Mouse (Mus musculus) heart, embryonic 13.5 days (tissue): Measurements from ENCODE around the gene St6galnac6. TPM values are rescaled to one million over a fixed set of nuclear protein-coding genes. Genes with fewer than 3 reads are reported as not detected.

Experiments
- ATAC-seq: fragments of 200-750 bp; cut with Nextera tagmentation; 2 replicates; pipeline ENCODE4 v1.8.0; 2017; ENCODE audit warnings: moderate TSS enrichment; ENCODE audit not compliant: insufficient number of reproducible peaks, low FRiP score, low TSS enrichment; ENCODE audit errors: extremely low read depth
- H3K27ac ChIP-seq: fragments of 300-500 bp; sonication (generic); replicated peaks from 2 replicates; pipeline ENCODE4 v1.5.1; 2015; ENCODE audit warnings: moderate library complexity, mild to moderate bottlenecking, inconsistent platforms
- H3K27me3 ChIP-seq: fragments of 300-500 bp; sonication (generic); replicated peaks from 2 replicates; pipeline ENCODE4 v1.6.1; 2015; ENCODE audit warnings: mild to moderate bottlenecking, inconsistent platforms
- H3K36me3 ChIP-seq: fragments of 300-500 bp; sonication (generic); 2 replicates; pipeline ENCODE4 v1.6.1; 2015; ENCODE audit warnings: mild to moderate bottlenecking, inconsistent platforms
- H3K4me1 ChIP-seq: fragments of 300-500 bp; sonication (generic); 2 replicates; pipeline ENCODE4 v1.6.1; 2015; ENCODE audit warnings: inconsistent platforms
- H3K4me2 ChIP-seq: fragments of 300-500 bp; sonication (generic); 2 replicates; pipeline ENCODE4 v1.6.1; 2015; ENCODE audit warnings: inconsistent platforms, mild to moderate bottlenecking, moderate library complexity
- H3K4me3 ChIP-seq: fragments of 300-500 bp; sonication (generic); 2 replicates; pipeline ENCODE4 v1.5.1; 2015; ENCODE audit warnings: moderate library complexity, mild to moderate bottlenecking, inconsistent platforms
- H3K9ac ChIP-seq: fragments of 300-500 bp; sonication (generic); 2 replicates; pipeline ENCODE4 v1.6.1; 2015; ENCODE audit warnings: inconsistent platforms, mild to moderate bottlenecking, moderate library complexity
- H3K9me3 ChIP-seq: fragments of 300-500 bp; sonication (generic); 2 replicates; pipeline ENCODE4 v1.6.1; 2016; ENCODE audit warnings: inconsistent platforms
- WGBS: fragments of 180-500 bp; shearing (Covaris S2); methylation state at CpG from one replicate; pipeline ENCODE4 v1.1.7; 2015; ENCODE audit warnings: mixed read lengths; 5-methylcytosine and 5-hydroxymethylcytosine counted together
- polyA plus RNA-seq: library from polyadenylated mRNA; unstranded; fragments of >200 nt; fragmentation: Nextera tagmentation; extraction: Ambion mirVana; gene quantifications from 2 replicates; pipeline ENCODE4 v1.2.1, GENCODE M21; 2015

The St6galnac6 gene
- polyA plus RNA-seq, 1 experiment from 2014 or later, result 24.8 TPM

DNA sequence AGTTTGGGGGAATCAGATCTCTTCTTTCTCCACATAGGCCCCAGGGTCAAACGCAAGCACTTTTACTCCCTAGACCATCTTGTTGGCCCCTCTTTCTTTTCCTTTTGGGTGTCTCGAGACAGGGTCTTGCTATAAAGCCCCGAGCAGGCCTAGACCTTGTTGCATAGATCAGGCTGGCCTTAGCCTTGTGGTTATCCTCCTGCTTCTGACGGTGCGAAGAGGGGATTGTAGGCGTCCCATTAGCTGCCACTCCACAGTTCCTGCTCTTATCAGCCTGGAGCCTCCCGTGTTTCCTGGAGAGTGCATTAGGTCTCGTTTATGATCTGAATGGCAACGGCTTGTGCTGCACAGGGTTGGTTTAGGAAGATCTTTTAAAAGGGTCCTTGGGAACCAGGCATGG, 44.6 kb downstream of the St6galnac6 start:
- Histone ChIP-seq H3K27ac (peak overlapping the region; percentile 80), H3K27me3 (no peaks in the 10 kb centered on the region), H3K9me3 (no peaks in the 10 kb centered on the region), H3K4me1 (peaks cover 60% of the 10 kb centered on the region), H3K4me2 (no peak overlapping the region), H3K36me3 (no peaks in the 10 kb centered on the region; the same call in 1 of the 2 replicates), H3K9ac (no peak overlapping the region), H3K4me3 (no peak overlapping the region)
- ATAC-seq, result no peak
- 36% methylated on average over 9 of the region's 9 CpGs for WGBS

- Histone ChIP-seq H3K27me3 (no peaks in the 10 kb centered on the region), H3K9me3 (no peaks in the 10 kb centered on the region), H3K27ac (peak overlapping the region; percentile 94), H3K9ac (peak overlapping the region; percentile 30; the same call in 1 of the 2 replicates), H3K36me3 (no peaks in the 10 kb centered on the region; the same call in 1 of the 2 replicates), H3K4me2 (no peak overlapping the region), H3K4me3 (no peak overlapping the region), H3K4me1 (peaks cover 56% of the 10 kb centered on the region)
- no peak for ATAC-seq
- WGBS, result 64% methylated on average over 8 of the region's 8 CpGs
Observed at GRCm38 (mm10) chr2:32644799-32645475, 45.4 kb downstream of the St6galnac6 start.

DNA sequence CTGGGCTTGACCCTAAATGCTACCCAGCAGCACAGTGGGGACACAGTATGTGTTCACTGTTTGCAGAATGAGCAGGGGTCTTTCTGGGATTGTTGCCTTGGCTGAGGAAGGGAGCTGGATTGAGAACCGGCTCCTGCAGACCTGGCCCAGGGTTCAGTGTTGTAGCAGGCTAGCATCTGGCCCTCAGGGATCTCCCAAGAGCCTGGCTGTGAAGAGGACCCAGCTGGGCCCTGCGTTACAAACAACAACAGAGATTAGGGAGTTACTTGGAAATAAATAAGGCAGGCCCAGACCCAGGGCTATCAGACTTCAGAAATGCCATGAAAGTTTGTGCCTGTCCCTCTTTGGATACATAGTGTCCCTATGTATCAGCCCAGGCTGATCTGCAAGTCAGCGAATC, 46.1 kb downstream of the St6galnac6 start:
- 61% methylated on average over 3 of the region's 3 CpGs for WGBS
- H3K27me3 ChIP-seq, result no peaks in the 10 kb centered on the region
- no peak for ATAC-seq
- 0 out of 2 replicates have a peak overlapping the region, but pooled peaks have one; percentile 87 for H3K9ac ChIP-seq
- H3K4me2 ChIP-seq, result peak overlapping the region; percentile 66; the same call in 1 of the 2 replicates
- no peaks in the 10 kb centered on the region for H3K9me3 ChIP-seq
- no peak overlapping the region for H3K4me3 ChIP-seq
- no peaks in the 10 kb centered on the region; the same call in none of the 2 replicates for H3K36me3 ChIP-seq
- H3K4me1 ChIP-seq, result peaks cover 53% of the 10 kb centered on the region
- H3K27ac ChIP-seq, result peak overlapping the region; percentile 94

GRCm38 (mm10) chr2:32646379-32647056, 47.0 kb downstream of the St6galnac6 start, which contains the start of gene Eng:
Gene Eng (plus strand): TSS chr2:32646595.
- H3K4me1 ChIP-seq, result peaks cover 57% of the 10 kb centered on the region
- 39% methylated on average over 31 of the region's 31 CpGs for WGBS

GRCm38 (mm10) chr2:32647366-32647765, 47.9 kb downstream of the St6galnac6 start:
- Histone ChIP-seq H3K27ac (peak overlapping the region; percentile 94), H3K4me3 (peak overlapping the region; percentile 63), H3K36me3 (peaks cover 8% of the 10 kb centered on the region), H3K27me3 (no peaks in the 10 kb centered on the region), H3K4me1 (peaks cover 51% of the 10 kb centered on the region), H3K9ac (peak overlapping the region; percentile 87), H3K9me3 (no peaks in the 10 kb centered on the region), H3K4me2 (peak overlapping the region; percentile 66)
- no peak for ATAC-seq
- 65% methylated on average over 7 of the region's 7 CpGs for WGBS

More at GRCm38 (mm10) chr2:32646379-32647056, 47.0 kb downstream of the St6galnac6 start, which contains the start of gene Eng:
- H3K9ac ChIP-seq, result peak within 1 kb of the TSS; percentile 87
- peak within 1 kb of the TSS; percentile 94 for H3K27ac ChIP-seq
- peak within 1 kb of the TSS; percentile 66 for H3K4me2 ChIP-seq
- ATAC-seq, result peak; percentile 26; the same call in 1 of the 2 replicates
- no peaks in the 10 kb centered on the region for H3K9me3 ChIP-seq
- peak within 1 kb of the TSS; percentile 63 for H3K4me3 ChIP-seq
- peaks cover 3% of the 10 kb centered on the region for H3K36me3 ChIP-seq
- no peaks in the 10 kb centered on the region for H3K27me3 ChIP-seq

DNA sequence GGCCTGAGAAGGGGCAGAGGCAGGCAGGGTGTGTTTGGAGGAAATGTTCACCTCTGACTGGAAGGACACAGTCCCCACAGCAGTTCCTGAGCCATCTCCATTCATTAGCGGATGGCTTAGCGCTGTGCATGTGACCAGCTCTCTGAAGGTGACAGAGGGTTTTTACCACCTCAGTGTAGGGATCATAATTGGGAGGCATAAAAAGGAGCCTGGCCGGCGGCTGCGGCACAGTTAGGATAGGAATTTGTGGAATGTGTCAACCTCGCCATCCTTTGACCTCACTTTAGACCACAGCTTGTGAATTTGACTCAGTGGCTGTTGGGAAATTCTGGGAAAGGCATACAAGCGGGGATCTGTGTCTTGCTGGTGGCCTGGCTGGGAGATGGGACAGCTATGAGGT, 54.3 kb downstream of the St6galnac6 start:
- Histone ChIP-seq H3K4me3 (peak overlapping the region; percentile 24), H3K27me3 (no peaks in the 10 kb centered on the region), H3K36me3 (peaks cover 24% of the 10 kb centered on the region), H3K4me1 (peaks cover 48% of the 10 kb centered on the region), H3K27ac (peak overlapping the region; percentile 80), H3K9ac (peak overlapping the region; percentile 67), H3K9me3 (no peaks in the 10 kb centered on the region), H3K4me2 (peak overlapping the region; percentile 55)
- no peak for ATAC-seq
- 16% methylated on average over 7 of the region's 7 CpGs for WGBS

GRCm38 (mm10) chr2:32654743-32655393, 55.4 kb downstream of the St6galnac6 start:
- Histone ChIP-seq H3K4me1 (peaks cover 51% of the 10 kb centered on the region), H3K4me3 (peak overlapping the region; percentile 15; the same call in 1 of the 2 replicates)
- WGBS, result 60% methylated on average over 14 of the region's 14 CpGs

DNA sequence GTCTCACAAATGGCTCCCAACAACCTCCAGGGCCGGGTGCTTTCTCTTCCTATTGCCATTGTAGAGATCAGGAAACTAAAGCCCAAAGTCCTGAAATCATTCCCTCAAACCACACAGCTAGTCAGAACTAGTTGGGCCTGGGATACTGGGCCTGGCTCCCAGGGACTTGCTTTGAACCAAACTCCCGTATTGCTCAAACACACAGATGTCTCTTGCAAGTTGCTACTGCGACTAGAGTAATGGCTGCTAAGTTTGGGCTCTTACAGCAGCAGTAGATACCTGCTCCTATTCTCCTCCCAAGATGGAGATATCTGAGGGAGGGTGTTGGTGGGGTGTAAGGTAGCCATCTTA, 55.9 kb downstream of the St6galnac6 start:
- no peak for ATAC-seq

More at GRCm38 (mm10) chr2:32654743-32655393, 55.4 kb downstream of the St6galnac6 start:
- H3K27ac ChIP-seq, result peak overlapping the region; percentile 80
- H3K4me2 ChIP-seq, result peak overlapping the region; percentile 55
- H3K9ac ChIP-seq, result peak overlapping the region; percentile 67
- ATAC-seq, result no peak
- no peaks in the 10 kb centered on the region for H3K27me3 ChIP-seq
- H3K9me3 ChIP-seq, result no peaks in the 10 kb centered on the region
- peaks cover 29% of the 10 kb centered on the region for H3K36me3 ChIP-seq

GRCm38 (mm10) chr2:32655826-32656225, 56.3 kb downstream of the St6galnac6 start:
- H3K4me1 ChIP-seq, result peaks cover 54% of the 10 kb centered on the region
- H3K27me3 ChIP-seq, result no peaks in the 10 kb centered on the region
- WGBS, result 41% methylated on average over 12 of the region's 12 CpGs
- H3K4me3 ChIP-seq, result no peak overlapping the region
- peaks cover 29% of the 10 kb centered on the region for H3K36me3 ChIP-seq
- H3K4me2 ChIP-seq, result 0 out of 2 replicates have a peak overlapping the region, but pooled peaks have one; percentile 55
- H3K27ac ChIP-seq, result peak overlapping the region; percentile 80
- H3K9me3 ChIP-seq, result no peaks in the 10 kb centered on the region
- 0 out of 2 replicates have a peak overlapping the region, but pooled peaks have one; percentile 40 for H3K9ac ChIP-seq
- peak; percentile 32 for ATAC-seq

More for the DNA sequence above, 55.9 kb downstream of the St6galnac6 start:
- Histone ChIP-seq H3K9me3 (no peaks in the 10 kb centered on the region), H3K4me1 (peaks cover 51% of the 10 kb centered on the region), H3K4me2 (peak overlapping the region; percentile 55), H3K36me3 (peaks cover 29% of the 10 kb centered on the region), H3K4me3 (no peak overlapping the region), H3K27me3 (no peaks in the 10 kb centered on the region), H3K27ac (peak overlapping the region; percentile 80), H3K9ac (peak overlapping the region; percentile 67)
- WGBS, result 73% methylated on average over 3 of the region's 3 CpGs

DNA sequence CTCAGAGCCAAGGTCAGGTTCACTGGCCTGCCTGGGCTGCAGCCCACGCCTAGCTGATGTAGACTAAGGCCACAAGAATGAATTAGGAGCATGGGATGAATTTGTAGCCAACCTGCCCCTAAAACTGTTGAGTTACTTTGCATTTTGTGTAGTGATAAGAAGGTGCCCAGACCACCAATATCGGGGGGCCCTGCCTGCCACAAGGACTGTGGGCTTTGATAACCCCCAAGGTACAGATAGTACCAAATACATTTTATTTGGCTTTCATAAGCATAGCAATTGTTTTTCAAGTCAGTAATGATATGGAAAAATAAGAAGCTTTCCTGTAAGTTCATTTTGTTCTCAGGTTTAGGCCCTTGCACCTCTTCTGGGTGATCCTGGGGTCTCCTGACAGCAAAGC, 59.4 kb downstream of the St6galnac6 start:
- ATAC-seq, result no peak
- H3K27ac ChIP-seq, result peak overlapping the region; percentile 68
- peaks cover 25% of the 10 kb centered on the region for H3K36me3 ChIP-seq

More for the DNA sequence above, 59.4 kb downstream of the St6galnac6 start:
- Histone ChIP-seq H3K4me3 (no peak overlapping the region), H3K27me3 (no peaks in the 10 kb centered on the region), H3K4me1 (peaks cover 50% of the 10 kb centered on the region), H3K9ac (no peak overlapping the region), H3K4me2 (no peak overlapping the region), H3K9me3 (no peaks in the 10 kb centered on the region)
- 80% methylated on average over 2 of the region's 2 CpGs for WGBS
